Mouse (Mus musculus): ENCODE data around the gene Klf15. TPM values are rescaled to one million over a fixed set of nuclear protein-coding genes. Genes with fewer than 3 reads are reported as not detected.

Klf15 gene
- total RNA-seq (2021): 38.4 and 44.5 TPM in 2 replicates
- long read RNA-seq, transcript Klf15-201 (3 exons, 2,373 nt): major isoform, 43 of 70 reads
- long read RNA-seq, transcript Klf15-202 (3 exons, 2,374 nt): minor isoform, 9 of 70 reads
- long read RNA-seq, transcript Klf15-204 (2 exons, 2,240 nt): minor isoform, 7 of 70 reads
- long read RNA-seq, partial matches to known transcripts: 0 of 70 reads
- long read RNA-seq, other reads (novel, unspliced or antisense): 11 of 70 reads

- peak; percentile 88 for DNase-seq
Observed at GRCm38 (mm10) chr6:90462181-90462706, at the start of gene Klf15. Klf15 (plus strand) TSS chr6:90462576.

GRCm38 (mm10) chr6:90422565-90422964 lies 39.8 kb upstream of the Klf15 start:
- DNase-seq: peak; percentile 81

- DNase-seq: no peak
Observed at GRCm38 (mm10) chr6:90425361-90425760, 37.0 kb upstream of the Klf15 start.

- DNase-seq: no peak
Observed at GRCm38 (mm10) chr6:90426003-90426402, 36.4 kb upstream of the Klf15 start.

GRCm38 (mm10) chr6:90428380-90428974 lies 33.9 kb upstream of the Klf15 start, which contains the start of gene Cfap100:
Cfap100 (minus strand) TSS chr6:90428797.
- peak; percentile 81 for DNase-seq

GRCm38 (mm10) chr6:90429911-90430310 lies 32.5 kb upstream of the Klf15 start:
- DNase-seq: no peak

GRCm38 (mm10) chr6:90431487-90431886 lies 30.9 kb upstream of the Klf15 start:
- DNase-seq: no peak

GRCm38 (mm10) chr6:90434687-90435086 lies 27.7 kb upstream of the Klf15 start:
- no peak for DNase-seq

- DNase-seq: peak; percentile 85
Observed at GRCm38 (mm10) chr6:90435195-90435618, 27.2 kb upstream of the Klf15 start.

- no peak for DNase-seq
Observed at GRCm38 (mm10) chr6:90436192-90436907, 26.0 kb upstream of the Klf15 start.

- no peak for DNase-seq
Observed at GRCm38 (mm10) chr6:90437041-90437440, 25.3 kb upstream of the Klf15 start.

GRCm38 (mm10) chr6:90446883-90447282 lies 15.5 kb upstream of the Klf15 start:
- no peak for DNase-seq

- DNase-seq: peak; percentile 85
Observed at GRCm38 (mm10) chr6:90450179-90450578, 12.2 kb upstream of the Klf15 start.

- peak; percentile 54 for DNase-seq
Observed at GRCm38 (mm10) chr6:90450697-90451096, 11.7 kb upstream of the Klf15 start.

- DNase-seq: no peak
Observed at GRCm38 (mm10) chr6:90451512-90451911, 10.9 kb upstream of the Klf15 start.

- DNase-seq: no peak
Observed at GRCm38 (mm10) chr6:90452603-90453002, 9.8 kb upstream of the Klf15 start.

GRCm38 (mm10) chr6:90453751-90454150 lies 8.6 kb upstream of the Klf15 start:
- DNase-seq: no peak

- DNase-seq: no peak
Observed at GRCm38 (mm10) chr6:90457421-90457820, 5.0 kb upstream of the Klf15 start.

GRCm38 (mm10) chr6:90461181-90461580 lies 1.2 kb upstream of the Klf15 start:
- DNase-seq: no peak

- DNase-seq: no peak
Observed at GRCm38 (mm10) chr6:90461771-90462170, 605 bp upstream of the Klf15 start.

GRCm38 (mm10) chr6:90462841-90463227 lies 458 bp downstream of the Klf15 start:
- peak; percentile 9 for DNase-seq

GRCm38 (mm10) chr6:90463228-90463862 lies 969 bp downstream of the Klf15 start:
- DNase-seq: peak; percentile 86
